Mouse (Mus musculus) embryonic facial prominence, embryonic 10.5 days (tissue): ENCODE data around the gene Ube2l6. TPM values are rescaled to one million over a fixed set of nuclear protein-coding genes. Genes with fewer than 3 reads are reported as not detected.
A peak's percentile ranks its signal among the peaks of the same experiment; 100 is the strongest.

Experiments
- DNase-seq: peaks from one replicate; pipeline ENCODE4 v3.0.0-alpha.2; 2017; ENCODE audit warnings: low spot score
- H3K27ac ChIP-seq: fragments of 300-500 bp; sonication (generic); replicated peaks from 2 replicates; pipeline ENCODE4 v1.5.1; 2016; ENCODE audit warnings: mild to moderate bottlenecking
- H3K27me3 ChIP-seq: fragments of 300-500 bp; sonication (generic); replicated peaks from 2 replicates; pipeline ENCODE4 v1.6.1; 2016; ENCODE audit warnings: low read depth, mild to moderate bottlenecking; ENCODE audit not compliant: poor library complexity, severe bottlenecking
- H3K36me3 ChIP-seq: fragments of 300-500 bp; sonication (generic); replicated peaks from 2 replicates; pipeline ENCODE4 v1.6.1; 2016; ENCODE audit warnings: mild to moderate bottlenecking, moderate library complexity
- H3K4me1 ChIP-seq: fragments of 300-500 bp; sonication (generic); 2 replicates; pipeline ENCODE4 v1.6.1; 2016
- H3K4me3 ChIP-seq: fragments of 300-500 bp; sonication (generic); 2 replicates; pipeline ENCODE4 v1.5.1; 2016; ENCODE audit warnings: mild to moderate bottlenecking, moderate library complexity
- H3K9me3 ChIP-seq: fragments of 300-500 bp; sonication (generic); 2 replicates; pipeline ENCODE4 v1.6.1; 2016; ENCODE audit warnings: mild to moderate bottlenecking
- WGBS: fragments of 180-500 bp; shearing (Covaris S2); methylation state at CpG from one replicate; pipeline ENCODE4 v1.1.7; 2016; 5-methylcytosine and 5-hydroxymethylcytosine counted together
- polyA plus RNA-seq: library from polyadenylated mRNA; unstranded; fragments of >200 nt; fragmentation: Nextera tagmentation; extraction: Ambion mirVana; gene quantifications from 2 replicates; pipeline ENCODE4 v1.2.1, GENCODE M21; 2016

The Ube2l6 gene
- polyA plus RNA-seq, result 22.7 and 25.8 TPM in 2 replicates

DNA sequence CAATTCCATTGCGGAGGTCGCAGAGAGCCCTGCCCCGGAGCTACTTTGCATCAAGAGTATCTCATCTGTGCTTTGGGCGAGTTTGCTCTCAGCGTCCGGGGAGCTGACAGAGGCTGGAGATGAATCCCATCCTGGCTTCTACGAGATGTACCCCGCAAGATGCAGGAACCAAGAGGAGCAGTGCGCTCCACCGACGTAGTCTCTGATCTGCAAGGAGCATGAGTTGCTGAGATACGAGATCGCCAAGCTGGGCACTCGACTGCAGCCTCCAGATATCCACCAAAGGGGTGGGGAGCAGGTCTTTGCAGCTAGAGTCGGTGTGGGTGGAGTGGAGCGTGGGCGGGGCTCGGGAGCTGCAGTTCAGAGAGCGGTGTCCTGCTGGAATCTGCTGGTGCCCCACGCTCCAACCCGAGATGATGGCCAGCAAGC, at the start of gene Ube2l6:
Gene Ube2l6, plus strand, starts transcription at position 336 of the 429 bp plus-strand sequence.
- 1% methylated on average over 21 of the region's 21 CpGs for WGBS
- H3K36me3 ChIP-seq, result no peaks in the 10 kb centered on the region
- peaks cover 12% of the 10 kb centered on the region; the same call in 1 of the 2 replicates for H3K9me3 ChIP-seq
- peaks cover 17% of the 10 kb centered on the region for H3K4me1 ChIP-seq
- H3K4me3 ChIP-seq, result peak within 1 kb of the TSS; percentile 73
- H3K27ac ChIP-seq, result peak within 1 kb of the TSS; percentile 78
- H3K27me3 ChIP-seq, result no peaks in the 10 kb centered on the region
- peak; percentile 74 for DNase-seq

GRCm38 (mm10) chr2:84750115-84750514, 48.5 kb upstream of the Ube2l6 start:
- Histone ChIP-seq H3K27me3 (no peaks in the 10 kb centered on the region), H3K4me1 (no peaks in the 10 kb centered on the region), H3K4me3 (no peak overlapping the region), H3K27ac (no peak overlapping the region), H3K9me3 (no peaks in the 10 kb centered on the region), H3K36me3 (no peaks in the 10 kb centered on the region)
- WGBS, result 86% methylated on average over 6 of the region's 6 CpGs
- DNase-seq, result no peak

- Histone ChIP-seq H3K36me3 (no peaks in the 10 kb centered on the region), H3K4me3 (no peak overlapping the region)
- WGBS, result 76% methylated on average over 5 of the region's 5 CpGs
Observed at GRCm38 (mm10) chr2:84756245-84756644, 42.4 kb upstream of the Ube2l6 start.

DNA sequence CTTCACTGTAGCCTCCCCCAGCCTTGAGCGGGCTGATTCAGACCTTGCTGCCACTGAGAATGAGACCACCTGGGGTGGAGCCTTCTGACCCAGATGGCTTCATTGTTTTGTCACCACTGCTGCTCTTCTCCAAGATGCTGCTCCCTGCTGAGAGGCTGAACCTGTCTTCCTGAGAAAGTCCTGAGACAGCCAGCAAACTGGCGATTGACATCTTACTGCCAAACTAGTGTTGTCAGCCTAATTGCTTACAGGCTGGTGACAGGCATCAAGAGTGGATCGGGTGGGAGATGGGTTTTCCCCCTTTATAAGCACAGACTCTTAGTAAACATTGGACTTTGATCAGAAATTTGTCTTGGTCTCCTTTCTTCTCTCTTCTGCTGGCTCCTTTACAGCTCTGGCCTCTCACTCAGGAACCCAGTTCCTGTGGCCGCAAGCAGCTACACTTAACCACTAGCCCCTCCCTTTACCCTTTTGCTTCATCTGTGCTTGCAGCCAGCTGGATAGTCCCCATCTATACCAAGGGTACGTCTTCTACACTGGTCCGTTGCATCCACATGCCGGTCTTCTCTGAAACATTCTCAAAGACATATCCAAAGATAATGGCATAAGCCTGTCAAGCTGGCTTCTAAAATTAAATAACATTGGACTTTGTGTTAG, 41.5 kb upstream of the Ube2l6 start:
- Histone ChIP-seq H3K36me3 (no peaks in the 10 kb centered on the region), H3K9me3 (no peaks in the 10 kb centered on the region), H3K4me1 (0 out of 2 replicates have a peak, but pooled peaks cover 5% of the 10 kb centered on the region), H3K27me3 (no peaks in the 10 kb centered on the region), H3K4me3 (no peak overlapping the region), H3K27ac (no peak overlapping the region)
- DNase-seq, result no peak
- 53% methylated on average over 7 of the region's 7 CpGs for WGBS

More at GRCm38 (mm10) chr2:84756245-84756644, 42.4 kb upstream of the Ube2l6 start:
- Histone ChIP-seq H3K27me3 (no peaks in the 10 kb centered on the region), H3K27ac (no peak overlapping the region), H3K9me3 (no peaks in the 10 kb centered on the region), H3K4me1 (0 out of 2 replicates have a peak, but pooled peaks cover 5% of the 10 kb centered on the region)
- no peak for DNase-seq

DNA sequence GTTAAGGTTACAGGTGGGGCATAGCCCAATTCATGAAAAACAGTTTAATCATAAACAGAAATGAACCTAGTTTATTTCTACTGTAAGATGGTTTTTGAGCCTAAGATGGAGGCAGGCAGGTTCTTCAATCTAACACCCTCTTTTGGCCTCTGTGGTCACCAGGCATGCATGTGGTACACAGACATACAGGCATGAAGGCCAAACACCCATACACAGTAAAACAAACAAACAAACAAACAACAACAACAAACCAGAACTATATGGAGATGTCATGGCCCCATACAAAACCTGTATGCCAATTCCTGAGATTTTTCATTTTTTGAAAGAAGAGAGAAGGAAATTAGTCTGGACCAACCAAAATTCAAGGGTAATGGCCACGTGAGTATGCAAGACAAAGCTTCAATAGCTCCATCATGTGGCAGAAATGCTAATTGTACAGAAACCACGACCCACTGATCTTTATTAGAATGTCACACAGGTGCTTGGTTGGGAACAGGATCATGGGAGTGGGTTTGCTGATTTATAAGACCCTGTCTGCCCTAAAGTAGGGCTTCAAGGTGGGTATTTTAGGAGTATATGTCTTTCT, 40.0 kb upstream of the Ube2l6 start:
- H3K9me3 ChIP-seq, result no peaks in the 10 kb centered on the region
- peak; percentile 32 for DNase-seq
- H3K36me3 ChIP-seq, result no peaks in the 10 kb centered on the region
- H3K27me3 ChIP-seq, result no peaks in the 10 kb centered on the region
- no peak overlapping the region for H3K27ac ChIP-seq
- WGBS, result 3% methylated on average over 2 of the region's 2 CpGs
- H3K4me3 ChIP-seq, result no peak overlapping the region
- H3K4me1 ChIP-seq, result 0 out of 2 replicates have a peak, but pooled peaks cover 5% of the 10 kb centered on the region

- H3K27ac ChIP-seq, result no peak overlapping the region
- H3K27me3 ChIP-seq, result no peaks in the 10 kb centered on the region
- WGBS, result 68% methylated on average over 8 of the region's 8 CpGs
- no peaks in the 10 kb centered on the region for H3K9me3 ChIP-seq
- DNase-seq, result no peak
- H3K36me3 ChIP-seq, result no peaks in the 10 kb centered on the region
- H3K4me1 ChIP-seq, result peaks cover 10% of the 10 kb centered on the region
- H3K4me3 ChIP-seq, result no peak overlapping the region
Observed at GRCm38 (mm10) chr2:84760777-84761176, 37.9 kb upstream of the Ube2l6 start.

- H3K4me3 ChIP-seq, result no peak overlapping the region
- WGBS, result 93% methylated on average over 3 of the region's 3 CpGs
- H3K27ac ChIP-seq, result no peak overlapping the region
- H3K9me3 ChIP-seq, result no peaks in the 10 kb centered on the region
- no peaks in the 10 kb centered on the region for H3K36me3 ChIP-seq
- H3K4me1 ChIP-seq, result peaks cover 11% of the 10 kb centered on the region
- no peaks in the 10 kb centered on the region for H3K27me3 ChIP-seq
- no peak for DNase-seq
Observed at GRCm38 (mm10) chr2:84761309-84761708, 37.3 kb upstream of the Ube2l6 start.

GRCm38 (mm10) chr2:84761840-84762239, 36.8 kb upstream of the Ube2l6 start:
- no peaks in the 10 kb centered on the region for H3K36me3 ChIP-seq
- no peak overlapping the region for H3K27ac ChIP-seq
- H3K4me1 ChIP-seq, result peaks cover 11% of the 10 kb centered on the region
- no peak for DNase-seq
- WGBS, result 91% methylated on average over 1 of the region's 1 CpGs
- no peaks in the 10 kb centered on the region for H3K9me3 ChIP-seq
- no peak overlapping the region for H3K4me3 ChIP-seq
- H3K27me3 ChIP-seq, result no peaks in the 10 kb centered on the region

DNA sequence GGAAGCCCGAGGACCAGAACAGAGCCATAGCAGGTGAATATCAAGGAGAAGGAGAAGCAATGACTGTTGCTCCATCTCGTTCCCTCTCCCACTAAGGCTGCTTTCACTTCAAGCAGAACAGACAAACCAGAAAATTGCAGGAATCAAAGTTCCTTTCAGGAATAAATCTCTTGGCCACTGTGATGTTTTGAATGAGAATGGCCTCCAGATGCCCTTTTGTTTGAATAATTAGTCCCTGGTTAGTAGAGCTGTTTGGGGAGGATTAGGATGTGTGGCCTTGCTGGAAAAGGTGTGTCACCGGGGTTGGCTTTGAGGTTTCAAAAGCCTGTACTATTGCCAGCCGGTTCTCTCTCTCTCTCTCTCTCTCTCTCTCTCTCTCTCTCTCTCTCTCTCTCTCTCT, 36.3 kb upstream of the Ube2l6 start:
- peaks cover 8% of the 10 kb centered on the region for H3K4me1 ChIP-seq
- no peaks in the 10 kb centered on the region for H3K9me3 ChIP-seq
- no peaks in the 10 kb centered on the region for H3K36me3 ChIP-seq
- no peak overlapping the region for H3K4me3 ChIP-seq
- H3K27ac ChIP-seq, result no peak overlapping the region
- no peaks in the 10 kb centered on the region for H3K27me3 ChIP-seq
- WGBS, result 38% methylated on average over 4 of the region's 4 CpGs
- DNase-seq, result no peak

DNA sequence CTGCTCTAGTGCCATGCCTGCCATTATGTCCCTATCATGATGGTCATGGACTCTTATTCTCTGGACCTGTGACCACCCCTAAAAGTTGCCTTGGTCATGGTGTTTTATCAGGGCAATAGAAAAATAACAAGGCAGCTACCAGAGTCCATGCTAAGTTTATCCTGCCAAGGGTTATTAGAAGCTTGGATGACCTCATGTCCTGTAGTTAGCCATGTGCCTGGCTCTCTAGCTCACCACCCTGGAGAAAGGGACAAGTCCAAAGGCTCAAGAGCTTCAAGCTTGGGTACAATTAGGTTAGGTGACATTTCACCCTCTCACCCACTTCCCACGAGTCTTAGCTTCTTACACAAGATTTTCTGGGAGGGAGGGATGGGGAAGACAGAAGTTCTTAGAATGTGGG, 35.8 kb upstream of the Ube2l6 start:
- Histone ChIP-seq H3K27me3 (no peaks in the 10 kb centered on the region), H3K9me3 (no peaks in the 10 kb centered on the region), H3K36me3 (no peaks in the 10 kb centered on the region), H3K4me3 (no peak overlapping the region), H3K4me1 (peaks cover 6% of the 10 kb centered on the region), H3K27ac (no peak overlapping the region)
- DNase-seq, result no peak
- 67% methylated on average over 1 of the region's 1 CpGs for WGBS

DNA sequence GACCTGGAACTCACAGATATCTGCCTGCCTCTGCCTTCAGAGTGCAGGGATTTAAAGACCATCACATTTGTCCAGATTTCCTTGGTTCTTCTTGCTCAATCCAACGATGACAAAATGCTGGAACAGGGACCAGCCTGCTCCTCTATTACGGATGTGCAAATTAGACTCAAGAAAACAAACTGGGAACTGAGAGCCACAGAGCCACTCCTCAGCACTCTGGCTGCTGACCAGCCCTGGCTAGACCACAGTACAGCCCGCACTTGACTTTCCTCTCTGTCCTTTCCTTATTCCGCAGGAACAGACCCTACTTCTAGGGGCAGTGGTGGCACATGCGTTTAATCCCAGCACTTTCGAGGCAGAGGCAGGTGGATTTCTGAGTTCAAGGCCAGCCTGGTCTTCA, 28.1 kb upstream of the Ube2l6 start:
- no peak overlapping the region for H3K4me3 ChIP-seq
- 76% methylated on average over 6 of the region's 6 CpGs for WGBS
- no peak overlapping the region for H3K27ac ChIP-seq
- DNase-seq, result no peak
- H3K4me1 ChIP-seq, result peaks cover 28% of the 10 kb centered on the region
- H3K9me3 ChIP-seq, result no peaks in the 10 kb centered on the region
- no peaks in the 10 kb centered on the region for H3K27me3 ChIP-seq
- H3K36me3 ChIP-seq, result no peaks in the 10 kb centered on the region

GRCm38 (mm10) chr2:84772454-84772853, 26.2 kb upstream of the Ube2l6 start:
- H3K9me3 ChIP-seq, result no peaks in the 10 kb centered on the region
- 85% methylated on average over 4 of the region's 4 CpGs for WGBS
- no peak overlapping the region for H3K27ac ChIP-seq
- H3K36me3 ChIP-seq, result no peaks in the 10 kb centered on the region
- no peaks in the 10 kb centered on the region for H3K27me3 ChIP-seq
- DNase-seq, result no peak
- no peak overlapping the region for H3K4me3 ChIP-seq
- peaks cover 28% of the 10 kb centered on the region for H3K4me1 ChIP-seq

- H3K4me1 ChIP-seq, result peaks cover 28% of the 10 kb centered on the region
- H3K27me3 ChIP-seq, result no peaks in the 10 kb centered on the region
- 0 out of 2 replicates have a peak overlapping the region, but pooled peaks have one; percentile 8 for H3K4me3 ChIP-seq
- H3K36me3 ChIP-seq, result no peaks in the 10 kb centered on the region
- H3K9me3 ChIP-seq, result no peaks in the 10 kb centered on the region
- no peak for DNase-seq
- WGBS, result 85% methylated on average over 5 of the region's 5 CpGs
- H3K27ac ChIP-seq, result 0 out of 2 replicates have a peak overlapping the region, but pooled peaks have one; percentile 10
Observed at GRCm38 (mm10) chr2:84773195-84773594, 25.4 kb upstream of the Ube2l6 start.
